Mouse (Mus musculus) brown adipose tissue, adult 24 weeks (tissue): ENCODE results near the gene Miga2. TPM values are rescaled to one million over a fixed set of nuclear protein-coding genes. Genes with fewer than 3 reads are reported as not detected.
"Not testable (repeated sequence)": the region's sequence is repeated elsewhere in the genome, so short reads cannot be mapped to it uniquely, and the experiment has no call there.

Source experiments
- H3K27ac ChIP-seq: fragments of 200-500 bp; replicated peaks from 2 replicates; pipeline ENCODE4 v1.5.1; 2012; ENCODE audit warnings: low read depth, mild to moderate bottlenecking, low read length
- H3K4me1 ChIP-seq: fragments of 200-500 bp; 2 replicates; pipeline ENCODE4 v1.6.1; 2012; ENCODE audit warnings: low read length, mixed read lengths; ENCODE audit not compliant: control insufficient read depth, insufficient read depth, insufficient read length
- H3K4me3 ChIP-seq: fragments of 200-500 bp; 2 replicates; pipeline ENCODE4 v1.5.1; 2012; ENCODE audit warnings: low read depth, mild to moderate bottlenecking, low read length, moderate library complexity; ENCODE audit not compliant: insufficient read depth
- polyA plus RNA-seq: library from polyadenylated mRNA; stranded (reverse); fragments of >200 nt; gene quantifications from 2 replicates; pipeline ENCODE4 v1.2.4, GENCODE M21; 2012; ENCODE audit not compliant: missing spikeins, insufficient read depth, insufficient read length

The Miga2 gene
- polyA plus RNA-seq, 1 experiment: 77.1 TPM

GRCm38 (mm10) chr2:30415936-30416648, 52.1 kb downstream of the Miga2 start, which contains the start of gene Ptpa:
Gene Ptpa (plus strand): TSS chr2:30416039.
- Histone ChIP-seq H3K27ac (peak within 1 kb of the TSS; percentile 98), H3K4me3 (peak within 1 kb of the TSS; percentile 98), H3K4me1 (peaks cover 9% of the 10 kb centered on the region)

- peaks cover 9% of the 10 kb centered on the region for H3K4me1 ChIP-seq
- peak overlapping the region; percentile 98 for H3K27ac ChIP-seq
- H3K4me3 ChIP-seq: peak overlapping the region; percentile 98
Observed at GRCm38 (mm10) chr2:30416649-30416965, 52.6 kb downstream of the Miga2 start.

GRCm38 (mm10) chr2:30417154-30417553, 53.1 kb downstream of the Miga2 start:
- Histone ChIP-seq H3K4me3 (peak overlapping the region; percentile 98), H3K27ac (peak overlapping the region; percentile 98)
- H3K4me1 ChIP-seq: not testable (repeated sequence)

DNA sequence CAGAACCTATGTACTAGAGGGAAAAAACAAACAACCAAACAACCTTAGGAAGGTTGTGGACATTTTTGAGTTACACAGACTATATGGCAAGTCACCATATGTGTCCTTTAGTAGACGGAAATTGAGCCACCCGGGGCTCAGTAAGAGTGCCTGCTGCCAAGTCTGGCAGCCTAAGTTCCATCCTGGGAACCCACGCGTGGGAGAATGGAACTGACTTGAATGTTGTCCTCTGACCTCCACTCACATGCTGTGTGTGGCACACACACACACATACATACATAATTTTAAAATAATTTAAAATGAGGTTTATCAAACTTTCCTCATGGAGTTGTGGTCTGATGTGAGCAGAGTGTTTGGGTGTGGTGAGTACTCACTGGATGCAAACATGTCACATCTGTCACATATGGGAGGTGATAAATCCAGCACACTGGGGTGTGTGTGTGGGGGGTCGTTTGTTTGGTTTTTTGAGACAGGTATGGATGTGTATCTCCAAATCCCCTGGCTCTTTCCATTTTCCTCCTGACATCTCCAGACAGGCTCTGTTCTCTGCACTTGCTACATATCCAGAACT, 53.6 kb downstream of the Miga2 start:
- peak overlapping the region; percentile 98 for H3K27ac ChIP-seq
- peak overlapping the region; percentile 98 for H3K4me3 ChIP-seq
- peaks cover 9% of the 10 kb centered on the region for H3K4me1 ChIP-seq

- H3K4me1 ChIP-seq: peaks cover 6% of the 10 kb centered on the region
- H3K4me3 ChIP-seq: peak overlapping the region; percentile 33
- peak overlapping the region; percentile 49 for H3K27ac ChIP-seq
Observed at GRCm38 (mm10) chr2:30418259-30418658, 54.2 kb downstream of the Miga2 start.

- peaks cover 3% of the 10 kb centered on the region for H3K4me1 ChIP-seq
- no peak overlapping the region; the same call in 1 of the 2 replicates for H3K27ac ChIP-seq
- no peak overlapping the region for H3K4me3 ChIP-seq
Observed at GRCm38 (mm10) chr2:30419112-30419511, 55.1 kb downstream of the Miga2 start.

- Histone ChIP-seq H3K4me3 (no peak overlapping the region), H3K4me1 (peaks cover 3% of the 10 kb centered on the region), H3K27ac (no peak overlapping the region)
Observed at GRCm38 (mm10) chr2:30421432-30421831, 57.4 kb downstream of the Miga2 start.

DNA sequence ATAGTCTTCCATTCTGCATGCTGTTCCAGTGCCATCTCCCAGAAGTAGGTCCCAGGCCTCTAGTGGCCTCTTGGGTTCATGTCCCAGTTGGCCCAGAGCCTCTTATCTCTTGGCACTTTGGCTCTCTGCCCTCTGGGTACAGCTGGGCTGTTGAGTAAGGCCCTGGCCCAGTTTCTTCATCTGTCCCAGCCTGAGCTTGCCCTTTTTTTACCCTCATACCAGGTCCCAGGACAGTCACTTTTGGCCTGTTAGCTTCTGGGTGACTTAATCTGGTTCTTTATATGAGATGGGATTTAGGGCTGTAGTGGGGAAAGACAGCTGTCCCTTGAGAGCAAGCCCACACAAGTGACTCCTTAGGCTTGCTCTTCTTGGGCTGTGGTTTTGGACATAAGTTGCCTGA, 65.1 kb downstream of the Miga2 start:
- H3K27ac ChIP-seq: peak overlapping the region; percentile 42
- H3K4me3 ChIP-seq: no peak overlapping the region
- H3K4me1 ChIP-seq: peaks cover 12% of the 10 kb centered on the region

Other genes with a start within 250 kb of the Miga2 start
- 19.2 and 23.8 TPM in 2 replicates for gene Zer1, start 239.6 kb upstream of the Miga2 start, polyA plus RNA-seq
- gene Tbc1d13, start 230.5 kb upstream of the Miga2 start, polyA plus RNA-seq: 28.8 and 38.6 TPM in 2 replicates
- gene Endog, start 192.7 kb upstream of the Miga2 start, polyA plus RNA-seq: 64.4 and 85.8 TPM in 2 replicates
- 11.0 and 12.7 TPM in 2 replicates for gene Spout1, start 185.8 kb upstream of the Miga2 start, polyA plus RNA-seq
- gene Kyat1, start 158.4 kb upstream of the Miga2 start, polyA plus RNA-seq: 17.4 and 19.1 TPM in 2 replicates
- 11.9 and 14.8 TPM in 2 replicates for gene Lrrc8a, start 126.5 kb upstream of the Miga2 start, polyA plus RNA-seq
- gene Gm28035, start 123.7 kb upstream of the Miga2 start, polyA plus RNA-seq: not detected in 2 replicates
- gene Phyhd1, start 98.0 kb upstream of the Miga2 start, polyA plus RNA-seq: 16.2 and 19.3 TPM in 2 replicates
- not detected in 2 replicates for gene Gm28038, start 83.2 kb upstream of the Miga2 start, polyA plus RNA-seq
- 37.8 and 40.5 TPM in 2 replicates for gene Dolk, start 77.9 kb upstream of the Miga2 start, polyA plus RNA-seq
- gene Nup188, start 77.8 kb upstream of the Miga2 start, polyA plus RNA-seq: 10.9 and 19.5 TPM in 2 replicates
- gene Sh3glb2, start 4.9 kb upstream of the Miga2 start, polyA plus RNA-seq: 66.4 and 76.9 TPM in 2 replicates
- gene Dolpp1, start 28.0 kb downstream of the Miga2 start, polyA plus RNA-seq: 10.4 and 13.8 TPM in 2 replicates
- 378 and 560 TPM in 2 replicates for gene Crat, start 51.6 kb downstream of the Miga2 start, polyA plus RNA-seq
- gene Ptpa, start 51.8 kb downstream of the Miga2 start, polyA plus RNA-seq: 83.8 and 94.3 TPM in 2 replicates
- gene Ier5l, start 110.0 kb downstream of the Miga2 start, polyA plus RNA-seq: 2.5 and 3.5 TPM in 2 replicates
- not detected in 2 replicates for gene Cstad, start 230.8 kb downstream of the Miga2 start, polyA plus RNA-seq